Mouse (Mus musculus): ENCODE results near the gene Rab11a.
"Not testable (repeated sequence)": the region's sequence is repeated elsewhere in the genome, so short reads cannot be mapped to it uniquely, and the experiment has no call there.

Rab11a gene

DNA sequence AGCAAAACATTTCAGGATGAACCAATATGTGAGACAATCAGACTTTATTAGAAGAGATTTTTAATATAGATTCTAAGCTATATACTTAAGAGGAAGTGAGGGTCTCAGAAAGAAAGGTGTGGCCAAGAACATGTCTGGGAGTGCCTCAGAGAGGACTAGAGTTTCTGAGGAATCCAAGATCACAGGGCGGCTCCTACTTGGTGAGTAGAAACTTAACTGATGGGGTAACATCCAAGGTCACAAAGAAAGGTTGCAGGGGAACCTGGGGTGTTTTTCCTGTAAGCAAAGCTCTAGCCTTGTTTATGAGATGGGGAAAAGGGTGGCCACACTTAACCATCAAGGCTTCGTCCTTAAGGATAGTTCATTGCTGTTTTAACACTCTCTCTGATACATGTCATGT, 1.4 kb upstream of the Rab11a start:
- no peak for DNase-seq

DNA sequence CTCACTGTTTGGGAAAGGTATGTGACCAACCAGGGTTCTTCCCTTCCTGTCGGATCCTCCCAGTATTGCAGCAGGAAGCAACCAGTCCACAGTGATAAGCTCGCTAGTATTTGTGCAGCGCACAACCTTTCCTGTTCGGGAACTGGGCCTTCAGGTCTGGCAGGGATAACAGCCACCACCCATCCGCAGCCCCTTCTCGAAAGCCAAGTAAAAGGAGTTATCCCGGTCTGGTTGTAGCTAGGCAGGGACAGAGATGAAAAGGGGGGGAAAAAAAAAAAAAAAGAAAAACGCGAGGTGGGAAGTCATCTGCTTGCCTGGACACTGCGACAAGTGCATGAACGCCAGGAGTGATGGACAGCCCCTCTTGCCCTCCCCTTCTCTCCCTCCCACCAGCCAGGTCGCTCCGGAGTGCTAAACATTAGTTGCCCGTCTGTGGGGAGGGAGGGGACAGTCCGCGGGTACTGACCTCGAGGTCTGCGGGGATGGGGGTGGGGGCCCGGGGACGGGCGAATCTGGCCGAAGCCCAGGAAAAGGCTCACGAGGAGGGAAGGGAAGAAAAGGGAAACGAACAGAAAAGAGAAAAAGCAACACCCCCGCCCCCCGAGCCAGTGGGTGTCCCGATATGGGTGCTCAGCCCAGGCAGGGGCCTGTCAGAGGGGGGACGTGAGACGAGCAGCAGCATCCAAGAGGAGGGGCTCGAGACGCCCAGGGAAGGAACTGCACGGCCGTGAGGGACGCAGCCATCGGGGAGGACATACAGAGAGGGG, 736 bp downstream of the Rab11a start:
- peak; percentile 87 for DNase-seq

DNA sequence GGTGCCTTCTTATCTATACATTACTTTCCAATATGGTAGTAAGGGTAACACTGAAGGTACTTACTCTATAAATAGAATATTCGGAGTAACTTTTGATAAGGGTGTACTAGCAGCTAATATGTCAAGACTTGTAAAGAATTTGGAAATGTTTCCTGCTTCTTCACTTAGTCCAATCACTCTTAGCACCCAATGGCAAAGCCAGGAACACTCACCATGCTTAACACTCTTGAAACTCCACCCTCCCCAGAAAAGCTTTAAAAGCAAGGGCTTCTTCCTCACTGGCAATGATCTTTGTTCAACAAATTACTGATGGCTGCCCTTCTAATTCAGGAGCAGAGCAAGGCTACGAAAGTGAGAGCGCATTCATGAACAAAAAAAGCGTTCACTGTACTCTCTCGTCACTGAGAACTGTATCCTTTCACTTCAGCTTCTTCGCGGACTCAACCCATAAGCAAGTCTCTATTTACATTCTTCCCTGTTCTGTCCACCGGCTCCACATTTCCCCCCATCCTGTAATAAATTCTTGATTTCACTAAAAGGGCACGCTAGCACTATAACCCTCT, 1.4 kb downstream of the Rab11a start:
- peak; percentile 27 for DNase-seq

DNA sequence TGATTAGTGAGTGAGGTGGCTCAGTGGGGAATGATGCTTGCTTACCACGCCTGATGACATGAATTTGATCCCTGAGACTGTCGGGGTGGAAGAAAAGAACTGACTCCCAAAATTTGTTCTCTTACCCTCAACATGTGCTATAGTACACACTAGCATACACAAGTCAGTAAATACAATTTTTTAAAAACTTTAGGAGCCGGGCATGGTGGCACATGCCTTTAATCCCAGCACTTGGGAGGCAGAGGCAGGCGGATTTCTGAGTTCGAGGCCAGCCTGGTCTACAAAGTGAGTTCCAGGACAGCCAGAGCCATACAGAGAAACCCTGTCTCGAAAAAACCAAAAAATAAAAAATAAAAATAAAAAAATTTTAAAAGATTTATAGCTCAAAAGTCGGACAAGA, 2.6 kb downstream of the Rab11a start:
- DNase-seq = not testable (repeated sequence)

DNA sequence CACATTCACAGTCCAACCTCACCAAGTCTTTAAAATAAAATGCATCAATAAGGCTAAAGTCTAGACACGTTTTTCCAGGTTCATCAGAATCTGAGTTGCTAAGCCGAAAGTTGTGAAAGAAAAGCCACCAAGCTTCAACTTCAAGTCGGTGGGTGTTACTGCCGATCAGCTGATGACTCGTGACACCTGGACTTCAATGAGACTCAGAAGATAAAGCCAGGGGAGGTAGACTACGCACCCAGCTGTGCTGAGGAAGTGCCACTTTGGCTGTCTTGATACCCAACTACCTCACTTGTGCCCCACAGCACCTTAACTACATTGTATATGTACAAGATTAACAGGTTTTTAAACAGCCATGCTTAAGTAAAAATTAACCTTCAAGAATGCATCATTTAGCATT, 3.4 kb downstream of the Rab11a start:
- no peak for DNase-seq

DNA sequence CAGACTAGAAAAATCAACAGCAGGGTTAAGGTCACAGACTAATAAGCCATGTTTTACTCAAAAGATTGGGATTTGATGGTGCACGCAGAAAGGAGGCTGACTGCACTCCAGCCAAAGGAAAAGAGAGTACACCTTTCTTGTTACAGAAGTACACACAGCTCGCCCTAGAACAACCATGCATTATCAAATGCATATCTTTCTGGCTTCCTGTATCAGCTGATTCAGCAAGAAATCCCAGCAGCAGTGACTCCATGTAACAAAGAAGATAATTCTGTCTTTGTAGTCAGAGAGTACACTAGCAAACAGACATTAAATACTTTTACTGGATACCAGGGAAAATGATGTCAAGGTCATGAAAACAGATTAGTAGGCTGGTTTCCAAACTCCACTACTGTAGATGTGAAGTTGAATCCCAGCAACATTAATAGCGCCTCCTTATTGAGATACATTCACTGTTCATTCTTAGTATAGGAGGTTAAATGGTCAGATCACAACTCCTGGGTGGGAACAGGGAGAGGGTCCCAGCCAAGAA, 6.5 kb downstream of the Rab11a start:
- DNase-seq = no peak

DNA sequence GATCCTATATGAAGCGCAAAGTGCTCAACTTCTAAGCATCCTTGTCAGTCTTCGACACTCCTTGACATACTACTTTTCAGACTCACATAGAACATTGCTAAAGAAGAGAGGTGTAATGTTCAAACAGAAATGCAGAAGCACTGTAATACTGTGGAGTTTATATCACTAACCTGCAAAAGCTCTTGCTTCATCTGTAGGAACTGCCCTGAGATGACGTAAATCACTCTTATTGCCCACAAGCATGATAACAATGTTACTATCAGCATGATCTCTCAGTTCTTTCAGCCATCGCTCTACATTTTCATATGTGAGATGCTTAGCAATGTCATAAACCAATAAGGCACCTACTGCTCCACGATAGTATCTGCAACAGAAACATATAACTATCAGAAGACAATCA, 11.1 kb downstream of the Rab11a start:
- no peak for DNase-seq

DNA sequence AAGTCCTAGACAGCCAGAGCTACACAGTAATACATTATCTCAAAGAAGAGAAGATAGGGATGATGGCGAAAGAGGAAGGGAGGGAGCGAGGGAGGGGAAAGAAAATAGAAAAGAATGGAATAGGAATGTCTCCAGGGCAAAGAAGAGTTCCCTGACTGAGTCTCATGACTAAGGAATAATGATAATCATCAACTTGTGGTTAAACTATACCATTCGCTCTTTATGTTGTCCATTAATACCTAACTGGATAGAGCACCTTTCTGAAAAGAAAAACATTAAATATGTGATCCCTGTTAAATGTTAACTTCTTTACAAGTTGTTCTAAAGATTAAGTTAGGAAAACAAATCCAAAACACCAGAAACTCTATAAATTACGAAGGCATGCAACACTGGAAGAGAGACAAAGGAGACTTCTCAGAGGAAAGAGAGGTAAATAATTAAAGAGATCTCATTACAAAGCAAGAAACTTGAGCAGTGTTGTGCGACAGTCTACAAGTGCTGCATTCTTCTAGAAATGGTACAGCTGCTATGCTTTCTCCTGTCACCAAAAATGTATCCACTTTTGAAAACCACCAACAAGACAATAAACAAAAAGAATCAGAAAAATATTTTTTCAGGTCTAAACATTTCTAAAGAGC, 17.9 kb downstream of the Rab11a start:
- no peak for DNase-seq

DNA sequence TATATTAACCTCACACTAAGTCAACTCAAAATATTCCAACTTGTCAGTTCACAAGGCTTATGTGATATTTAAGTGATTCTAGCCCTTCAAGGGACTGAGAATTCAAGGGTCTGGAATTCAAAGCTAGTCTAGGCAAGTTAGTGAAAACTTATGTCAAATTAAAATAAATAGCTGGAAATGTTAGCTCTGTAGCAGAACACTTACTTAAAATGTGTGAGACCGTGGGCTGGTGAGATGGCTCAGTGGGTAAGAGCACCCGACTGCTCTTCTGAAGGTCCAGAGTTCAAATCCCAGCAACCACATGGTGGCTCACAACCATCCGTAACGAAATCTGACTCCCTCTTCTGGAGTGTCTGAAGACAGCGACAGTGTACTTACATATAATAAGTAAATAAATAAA, 27.3 kb downstream of the Rab11a start:
- DNase-seq = not testable (repeated sequence)

DNA sequence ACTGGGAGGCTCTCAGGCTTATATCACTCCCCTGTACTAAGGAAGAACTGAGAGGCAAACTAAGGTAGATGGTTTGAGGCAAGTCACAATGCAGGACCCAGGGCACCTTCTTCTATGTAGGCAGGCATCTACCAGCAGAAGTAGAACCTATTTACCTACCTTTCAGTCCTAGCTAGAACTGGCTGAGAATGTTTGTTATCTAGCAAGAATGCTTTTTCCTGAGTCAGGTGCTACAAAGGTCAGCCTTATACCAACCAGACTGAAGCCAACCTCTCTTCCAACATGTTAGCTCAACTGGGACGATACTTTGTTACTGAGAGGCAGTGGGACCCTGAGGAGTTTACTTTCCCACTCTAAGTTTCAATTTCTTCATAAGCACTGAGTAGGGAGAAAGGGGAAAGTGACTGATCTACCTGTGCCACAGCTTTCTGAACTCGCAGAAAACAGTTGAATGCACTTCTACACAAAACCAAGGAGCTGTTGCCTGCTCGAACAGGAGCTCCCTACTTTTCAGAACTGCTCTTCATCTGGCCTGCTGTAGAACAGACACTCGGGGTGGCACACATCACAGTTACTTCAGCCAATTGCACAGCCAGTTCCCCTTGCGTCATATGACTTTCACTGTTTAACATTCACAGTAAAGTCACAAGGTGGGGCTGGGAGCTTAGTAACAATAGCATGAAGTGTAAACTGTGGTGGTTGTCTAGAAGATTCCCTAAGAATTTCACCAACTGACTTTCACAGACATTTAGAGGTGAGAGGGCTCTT, 33.3 kb downstream of the Rab11a start:
- DNase-seq = peak; percentile 55

DNA sequence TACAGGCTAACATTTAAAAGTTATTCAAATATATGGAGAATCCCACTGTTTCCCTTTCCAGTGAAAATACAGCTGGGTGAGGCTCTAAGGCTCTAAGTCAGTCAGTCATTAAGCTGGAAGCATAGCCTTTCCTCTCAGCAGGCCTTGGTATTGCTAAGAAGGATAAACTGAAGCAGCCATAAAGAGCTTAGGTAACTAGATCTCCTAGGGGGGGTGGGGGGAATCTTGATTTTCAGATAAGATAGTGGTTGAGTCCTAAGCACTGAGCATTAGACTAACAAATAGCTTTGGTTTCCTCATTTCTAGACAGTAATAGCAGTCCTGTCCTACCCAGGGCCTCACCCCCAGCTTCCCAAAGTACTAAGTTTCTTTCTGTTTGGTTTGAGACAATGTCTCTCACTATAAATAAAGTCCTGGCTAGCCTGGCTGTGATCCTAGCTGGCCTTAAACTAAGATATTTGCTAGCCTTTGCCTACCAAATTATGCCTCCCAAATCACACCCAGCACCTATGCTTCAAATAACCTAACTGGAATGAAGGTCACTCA, 34.1 kb downstream of the Rab11a start:
- no peak for DNase-seq

DNA sequence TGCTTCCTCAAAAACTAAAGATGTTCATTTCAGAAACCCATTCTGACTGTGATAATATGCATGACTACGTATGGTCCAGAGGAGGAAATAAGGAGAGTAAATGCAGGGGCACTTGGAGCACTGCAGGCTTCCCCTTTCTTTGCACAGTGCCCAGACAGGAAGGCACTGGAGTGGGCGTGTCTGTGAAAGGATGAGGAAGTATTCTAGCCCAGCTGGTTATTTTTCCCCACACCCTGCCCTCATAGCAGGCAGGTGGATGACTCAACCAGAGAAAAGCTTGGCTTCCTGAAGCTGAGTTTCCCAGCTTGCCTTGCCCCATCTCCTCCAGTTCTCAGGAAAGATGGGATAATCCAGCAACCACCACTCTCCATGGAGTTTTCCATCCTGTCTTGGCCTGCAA, 34.6 kb downstream of the Rab11a start:
- peak; percentile 85 for DNase-seq

DNA sequence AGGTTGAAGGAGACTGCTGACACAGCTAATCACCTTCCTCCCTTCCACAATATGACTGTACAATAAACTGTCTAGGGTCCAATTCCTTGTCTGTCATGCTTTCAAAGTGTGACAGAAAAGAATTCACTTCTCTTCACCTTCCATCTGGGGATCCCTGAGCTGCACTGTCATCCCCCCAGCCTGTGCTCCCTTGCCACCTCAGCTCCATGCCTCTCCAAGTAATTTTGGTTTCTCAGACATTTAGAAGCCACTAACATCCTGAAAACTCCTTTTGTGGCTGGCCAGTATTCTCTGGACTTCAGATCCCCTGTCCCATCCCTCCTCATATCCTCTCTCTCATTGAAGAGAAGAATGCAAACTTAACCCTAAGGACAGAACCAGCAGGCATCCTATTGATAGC, 35.2 kb downstream of the Rab11a start:
- DNase-seq = no peak

DNA sequence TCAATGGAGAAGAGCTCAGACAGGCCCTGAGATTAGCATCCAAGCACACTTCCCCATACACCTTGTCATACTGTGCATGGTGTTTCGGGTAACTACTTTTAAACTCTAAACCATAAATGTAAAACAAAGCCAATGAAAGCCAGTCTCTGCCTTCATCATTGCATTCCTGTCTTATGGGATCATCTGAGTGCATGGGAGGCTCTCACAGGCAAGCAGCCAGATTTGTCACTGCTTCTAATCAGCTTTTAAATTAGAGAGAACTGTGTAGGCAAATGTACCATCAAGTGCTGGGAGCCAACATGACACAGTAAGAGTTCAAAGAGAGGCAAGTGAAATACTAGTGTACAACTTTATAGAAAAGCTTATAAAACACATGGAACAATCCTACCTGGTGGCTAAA, 35.9 kb downstream of the Rab11a start:
- DNase-seq = no peak

DNA sequence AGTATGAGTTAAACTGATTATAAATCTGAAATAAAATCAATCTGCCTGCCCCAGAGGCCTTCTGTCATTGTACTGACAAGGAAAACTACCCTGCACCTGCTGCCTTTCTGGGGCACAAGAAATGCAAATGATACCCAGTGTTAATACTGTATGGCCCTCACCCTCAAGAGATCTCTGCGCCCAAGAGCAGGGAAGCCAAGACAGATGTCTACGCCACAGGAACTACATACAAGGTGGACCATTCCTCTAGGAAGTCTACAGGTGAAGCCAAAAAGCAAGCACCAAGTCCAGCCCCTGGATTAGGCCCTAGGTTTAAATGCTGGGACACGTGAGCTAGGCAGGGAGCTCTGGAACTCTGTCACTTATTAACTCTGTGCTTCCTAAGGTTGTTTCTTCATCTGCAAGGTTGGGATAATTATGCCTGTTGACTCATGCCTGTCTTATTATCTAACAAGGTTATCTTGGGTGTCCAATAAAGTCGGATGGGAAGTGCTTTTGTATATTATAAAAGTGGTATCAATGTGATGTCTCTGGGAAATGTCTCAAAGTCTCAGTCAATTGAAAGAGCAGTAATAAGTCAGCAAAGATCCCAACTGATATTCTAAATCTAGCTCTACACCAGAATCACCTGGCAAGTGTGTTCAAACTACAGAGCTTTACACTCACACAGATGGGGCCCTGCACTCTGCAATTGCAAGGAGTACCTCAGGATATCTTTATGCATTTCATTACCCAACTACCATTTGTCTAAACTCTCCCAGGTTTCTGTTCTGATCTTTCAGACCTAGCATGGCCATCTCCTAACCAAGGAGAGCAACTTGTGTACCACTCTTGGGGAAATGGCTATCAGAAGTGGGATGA, 36.9 kb downstream of the Rab11a start:
- no peak for DNase-seq

DNA sequence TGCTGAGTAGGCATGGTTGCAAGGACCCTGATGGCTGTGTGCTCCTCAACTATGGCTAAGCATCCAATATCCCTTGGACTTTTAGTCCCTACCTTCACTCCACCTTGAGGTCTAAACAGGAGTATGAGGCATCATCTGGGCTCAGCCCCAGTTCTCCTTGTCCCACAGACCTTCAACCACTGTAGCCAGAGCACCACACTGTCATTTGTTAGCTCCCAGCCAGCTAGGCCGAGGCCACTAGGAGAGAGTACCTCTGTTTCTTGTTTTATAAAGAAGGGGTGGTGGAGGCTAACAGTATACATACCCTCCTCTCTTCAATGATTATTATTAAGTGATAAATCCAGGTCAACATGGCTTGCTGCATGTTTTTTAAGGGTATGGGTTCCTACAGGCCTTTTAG, 39.0 kb downstream of the Rab11a start:
- no peak for DNase-seq

DNA sequence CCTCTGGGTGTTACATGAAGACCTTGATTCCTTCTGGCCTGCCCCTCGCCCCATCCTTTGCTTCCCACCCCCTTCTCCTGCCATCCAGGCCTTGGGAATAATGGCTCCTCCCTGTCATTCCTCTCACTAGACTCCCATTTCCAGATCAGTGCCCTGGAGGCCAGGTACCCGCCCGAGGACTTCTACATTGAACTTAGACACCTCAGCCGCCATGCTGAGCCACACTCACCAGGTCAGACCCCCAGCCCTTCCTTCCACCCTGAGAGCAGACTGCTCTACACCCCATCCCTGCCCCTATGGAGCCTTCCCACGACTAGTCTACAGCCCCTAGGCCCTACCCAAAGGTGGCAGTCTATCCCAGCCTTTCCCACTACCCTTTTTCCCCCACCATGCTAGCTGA, 39.9 kb downstream of the Rab11a start:
- DNase-seq = no peak

DNA sequence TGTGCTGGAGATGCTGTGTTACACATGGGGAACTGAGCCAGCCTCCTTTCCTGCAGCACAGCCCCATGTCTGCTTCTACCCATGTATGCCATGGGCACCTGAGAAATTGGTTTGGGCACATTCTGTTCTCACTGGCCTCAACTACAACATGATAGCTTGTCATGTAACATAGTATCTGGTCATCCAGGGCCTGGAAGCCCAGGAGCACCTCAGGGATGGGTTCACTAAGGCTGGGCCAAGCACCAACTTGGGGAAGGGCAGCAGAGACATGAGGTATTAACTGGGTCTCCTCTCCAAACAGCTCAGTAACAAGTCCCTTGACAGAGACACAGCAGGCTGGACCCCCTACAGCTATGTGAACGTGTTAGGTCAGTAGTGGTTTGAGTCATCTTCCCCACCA, 40.6 kb downstream of the Rab11a start:
- DNase-seq = no peak

DNA sequence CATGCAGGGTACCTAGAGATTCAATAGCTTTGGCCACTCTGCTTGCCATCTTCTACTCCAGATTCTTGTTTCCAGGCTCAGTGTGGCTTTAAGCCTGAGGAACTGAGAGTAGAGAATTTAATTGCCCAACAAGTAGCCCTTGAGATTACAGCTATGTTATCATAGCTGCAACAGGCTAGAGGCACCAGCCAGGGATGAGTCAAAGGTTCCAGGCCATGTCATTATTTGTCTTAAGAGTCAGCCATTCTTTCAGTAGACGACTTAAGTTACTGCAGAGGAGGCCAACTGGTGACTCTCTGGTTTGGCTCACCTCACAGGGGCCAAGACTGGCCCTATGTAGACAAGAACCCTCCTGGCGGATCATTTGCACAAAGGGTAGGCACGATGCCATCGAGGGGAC, 41.2 kb downstream of the Rab11a start:
- peak; percentile 8 for DNase-seq

DNA sequence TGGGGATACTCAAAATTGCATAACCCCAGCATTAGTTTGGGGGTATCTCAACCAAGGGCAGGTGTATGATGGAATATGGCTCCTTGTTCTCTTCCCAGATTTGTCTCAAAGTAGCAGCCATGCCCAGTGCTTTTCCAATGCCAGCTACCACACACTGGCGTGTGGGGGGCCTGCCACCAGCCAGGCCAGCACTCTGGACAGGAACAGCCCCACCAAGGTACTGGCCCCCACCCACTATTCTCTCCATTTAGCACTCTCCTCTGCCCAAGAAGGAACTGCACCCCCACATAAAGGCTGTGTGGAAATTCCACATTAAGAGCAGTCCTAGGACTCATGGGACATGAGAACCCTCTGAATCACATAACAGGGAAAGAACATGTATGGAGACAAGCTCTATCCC, 42.3 kb downstream of the Rab11a start:
- no peak for DNase-seq

DNA sequence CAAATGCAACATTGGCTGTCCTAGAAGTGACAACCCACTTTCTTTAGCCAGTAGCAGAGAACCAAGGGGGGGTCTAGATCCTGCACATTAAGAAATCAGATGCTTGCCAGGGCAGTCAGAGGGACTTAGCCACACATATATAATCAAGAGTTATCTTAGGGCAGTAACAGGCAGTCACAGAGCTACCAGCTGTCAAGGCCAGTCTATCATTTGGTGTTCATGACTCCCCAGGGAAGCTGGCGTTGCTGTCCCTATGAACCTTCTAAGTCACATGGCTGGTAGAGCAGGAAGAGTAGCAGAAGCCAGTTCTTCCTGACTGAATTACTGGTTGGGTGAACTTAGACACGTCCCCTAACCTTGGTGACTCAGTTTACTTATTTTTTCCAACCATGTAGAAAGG, 44.5 kb downstream of the Rab11a start:
- DNase-seq = no peak

DNA sequence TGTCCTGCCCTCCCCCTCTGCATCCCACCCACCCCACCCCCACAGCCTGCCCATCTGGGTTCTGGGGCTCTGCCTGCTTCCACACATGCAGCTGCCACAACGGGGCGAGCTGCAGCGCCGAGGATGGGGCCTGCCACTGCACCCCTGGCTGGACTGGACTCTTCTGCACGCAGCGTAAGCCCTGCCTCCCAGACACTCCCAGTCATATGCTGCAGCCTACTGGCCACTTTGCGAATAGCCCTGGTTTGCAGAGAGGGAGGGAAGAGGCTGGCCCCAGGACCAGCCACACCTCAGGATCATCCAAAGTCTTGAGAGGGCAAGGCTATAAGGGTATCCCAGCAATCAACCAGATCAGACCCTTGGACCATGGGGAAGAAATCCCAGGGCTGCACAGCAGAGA, 46.4 kb downstream of the Rab11a start:
- DNase-seq = peak; percentile 51

All from lung, postnatal 36 days (tissue).